Mouse (Mus musculus) ES-Bruce4 (cell line): ENCODE measurements around the gene Sec22a.

ENCODE experiments used
- CTCF ChIP-seq: IDR thresholded peaks from one replicate; pipeline ENCODE4 v1.8.1; 2011; ENCODE audit warnings: low read depth, low read length
- EP300 ChIP-seq: IDR thresholded peaks from 2 replicates; pipeline ENCODE4 v1.6.1; 2011; ENCODE audit warnings: low read depth, low read length; ENCODE audit not compliant: insufficient read depth
- POLR2A ChIP-seq: IDR thresholded peaks from one replicate; pipeline ENCODE4 v1.8.1; 2011; ENCODE audit warnings: low read length; ENCODE audit not compliant: insufficient read depth

- TF ChIP-seq CTCF: no peak
- no peak for TF ChIP-seq EP300
- TF ChIP-seq POLR2A: no peak
Measured at GRCm38 (mm10) chr16:35307331-35307730, 56.4 kb downstream of the Sec22a start.
